ENCODE assay signal across 22 mouse cellular contexts in genomic region chr15:31476678-31477077, GRCm38 (mm10). TPM values are rescaled to one million over a fixed set of nuclear protein-coding genes. Genes with fewer than 3 reads are reported as not detected.
DNase-seq lines count a peak whose midpoint lies in the region; ATAC-seq and TF ChIP-seq lines count a peak whose summit lies in the region.
"Had no signal": no experiment of that assay in that cellular context is flagged by ENCODE, and none has a peak within 500 bp of the region (broad histone marks: within the 10 kb centered on the region; RNA-seq: fewer than 3 reads in every experiment).

No protein-coding gene starts in this region.

- TF ChIP-seq EP300 in heart, postnatal 0 days (IDR thresholded peaks at IDR 0.05; ENCODE audit: low read depth): no peak

- no peak for TF ChIP-seq CTCF in heart, postnatal 0 days (IDR thresholded peaks at IDR 0.05; ENCODE audit: low read depth)

- H3K9ac ChIP-seq in heart, embryonic 14.5 days (ENCODE audit: low read length): no peak overlapping the region
- no peak overlapping the region for H3K9ac ChIP-seq in heart, embryonic 16.5 days (ENCODE audit: low read length)
- H3K9ac ChIP-seq in heart, postnatal 0 days (replicated peaks; ENCODE audit: low read depth, low read length): no peak overlapping the region
- H3K9ac ChIP-seq: embryonic facial prominence, embryonic 13.5 days; forebrain, embryonic 12.5 days; hindbrain, embryonic 13.5 days had no signal

- no peaks in the 10 kb centered on the region for H3K27me3 ChIP-seq in heart, embryonic 14.5 days (ENCODE audit: control insufficient read depth, insufficient read depth, low read length)
- H3K27me3 ChIP-seq in heart, embryonic 16.5 days (ENCODE audit: control insufficient read depth, insufficient read depth, low read length): no peaks in the 10 kb centered on the region
- H3K27me3 ChIP-seq in heart, postnatal 0 days (ENCODE audit: control insufficient read depth, insufficient read depth, low read length): no peaks in the 10 kb centered on the region
- H3K27me3 ChIP-seq: embryonic facial prominence, embryonic 13.5 days; forebrain, embryonic 12.5 days; hindbrain, embryonic 13.5 days had no signal

- no peak overlapping the region for H3K4me2 ChIP-seq in heart, embryonic 14.5 days (ENCODE audit: low read length)
- no peak overlapping the region for H3K4me2 ChIP-seq in heart, embryonic 16.5 days (ENCODE audit: low read depth, low read length)
- no peak overlapping the region for H3K4me2 ChIP-seq in heart, postnatal 0 days (ENCODE audit: low read depth, low read length)
- H3K4me2 ChIP-seq: embryonic facial prominence, embryonic 13.5 days; forebrain, embryonic 12.5 days; hindbrain, embryonic 13.5 days had no signal

- H3K27ac ChIP-seq in heart, embryonic 14.5 days (replicated peaks in 1 of 2; ENCODE audit: control insufficient read depth in 1 of 2, insufficient read depth in 1 of 2, low read depth in 2 of 2, low read length in 2 of 2): peak overlapping the region; percentile 39 to 72; a peak in 3 of 4 replicates
- peak overlapping the region; percentile 86 for H3K27ac ChIP-seq in heart, embryonic 16.5 days (ENCODE audit: low read length)
- peak overlapping the region; percentile 70 for H3K27ac ChIP-seq in heart, postnatal 0 days (ENCODE audit: low read depth)
- H3K27ac ChIP-seq: embryonic facial prominence, embryonic 13.5 days; forebrain, embryonic 12.5 days; hindbrain, embryonic 13.5 days; hindbrain, postnatal 0 days had no signal

- peaks cover 0 to 6% of the 10 kb centered on the region in 2 experiments; a peak in 1 of 4 replicates for H3K4me1 ChIP-seq in heart, embryonic 14.5 days (ENCODE audit: control insufficient read depth in 2 of 2, insufficient read depth in 2 of 2, low read length in 2 of 2)
- peaks cover 7% of the 10 kb centered on the region; the same call in 1 of the 2 replicates for H3K4me1 ChIP-seq in heart, embryonic 16.5 days (ENCODE audit: control insufficient read depth, insufficient read depth, low read length)
- H3K4me1 ChIP-seq in heart, postnatal 0 days (ENCODE audit: control insufficient read depth, insufficient read depth): 0 out of 2 replicates have a peak, but pooled peaks cover 3% of the 10 kb centered on the region
- H3K4me1 ChIP-seq: embryonic facial prominence, embryonic 13.5 days; forebrain, embryonic 12.5 days; hindbrain, embryonic 13.5 days had no signal

- DNase-seq in heart, adult 8-10 months (ENCODE audit: low spot score): peak; percentile 19
- no peak for DNase-seq in heart, postnatal 14 days
- no peak for DNase-seq in heart, postnatal 4 days
- peak; percentile 66 for DNase-seq in heart, postnatal 0 days (ENCODE audit: low spot score)
- no peak for DNase-seq in kidney, postnatal 36 days
- DNase-seq: adrenal gland, adult 2 months; adrenal gland, postnatal 25 days; cerebellum, adult 18-20 months; cerebellum, adult 9-11 months; cerebellum, postnatal 36 days; kidney, adult 11 months; kidney, adult 9 months had no signal

- no peak overlapping the region for H3K4me3 ChIP-seq in heart, embryonic 14.5 days (ENCODE audit: control insufficient read depth in 1 of 2, insufficient read depth in 1 of 2, low read depth in 1 of 2, low read length in 2 of 2)
- no peak overlapping the region for H3K4me3 ChIP-seq in heart, embryonic 16.5 days (ENCODE audit: low read length)
- no peak overlapping the region for H3K4me3 ChIP-seq in heart, postnatal 0 days (ENCODE audit: low read depth, low read length)
- H3K4me3 ChIP-seq: embryonic facial prominence, embryonic 13.5 days; forebrain, embryonic 12.5 days; hindbrain, embryonic 13.5 days had no signal

- no peaks in the 10 kb centered on the region for H3K9me3 ChIP-seq in heart, embryonic 14.5 days (ENCODE audit: control insufficient read depth, low read length)
- no peaks in the 10 kb centered on the region for H3K9me3 ChIP-seq in heart, embryonic 16.5 days (replicated peaks; ENCODE audit: control insufficient read depth, low read length)
- no peaks in the 10 kb centered on the region for H3K9me3 ChIP-seq in heart, postnatal 0 days (replicated peaks; ENCODE audit: control insufficient read depth, low read length)
- H3K9me3 ChIP-seq: embryonic facial prominence, embryonic 13.5 days; forebrain, embryonic 12.5 days; hindbrain, embryonic 13.5 days had no signal

- H3K36me3 ChIP-seq in heart, embryonic 14.5 days (ENCODE audit: control insufficient read depth, insufficient read depth, low read length): peaks cover 74% of the 10 kb centered on the region
- peaks cover 35% of the 10 kb centered on the region for H3K36me3 ChIP-seq in heart, embryonic 16.5 days (ENCODE audit: control insufficient read depth, insufficient read depth)
- peaks cover 58% of the 10 kb centered on the region for H3K36me3 ChIP-seq in heart, postnatal 0 days (replicated peaks; ENCODE audit: control insufficient read depth, insufficient read depth, low read length)

- intact Hi-C loops in heart, postnatal 14 days (cut with DNase I): no loop called here

- WGBS in heart, embryonic 14.5 days: 61% methylated on average over 1 of the region's 1 CpGs
- 57% methylated on average over 1 of the region's 1 CpGs for WGBS in heart, embryonic 16.5 days
- 46% methylated on average over 1 of the region's 1 CpGs for WGBS in heart, postnatal 0 days

- ATAC-seq in heart, embryonic 14.5 days (ENCODE audit: insufficient number of reproducible peaks, insufficient read depth, low FRiP score, low read depth): no peak
- peak; percentile 76; the same call in 1 of the 2 replicates for ATAC-seq in heart, embryonic 16.5 days (replicated peaks; ENCODE audit: extremely low read depth, insufficient read depth, low FRiP score)
- peak; percentile 83 for ATAC-seq in heart, postnatal 0 days (ENCODE audit: insufficient read depth, low read depth)
- ATAC-seq: forebrain, embryonic 16.5 days; hindbrain, postnatal 0 days had no signal

RNA-seq across cellular contexts. Expression of gene Ropn1l, which starts 23.1 kb away (rescaled TPM):
- total RNA-seq in heart, adult 8-10 months (2022): under 1 TPM in 2 of 4 experiments, not detected in 2; 0.28 to 0.57 TPM
- under 1 TPM in 1 of 2 experiments, not detected in 1; 0.29 TPM for total RNA-seq in heart, postnatal 14 days (2021)
- 2.1 and 2.6 TPM in 2 replicates for polyA plus RNA-seq in heart, embryonic 14.5 days (2014; fragmentation: Nextera tagmentation; extraction: Ambion mirVana)
- total RNA-seq in heart, postnatal 4 days (2021): under 1 TPM; 0.38 TPM
- polyA plus RNA-seq in heart, embryonic 16.5 days (2015; fragmentation: Nextera tagmentation; extraction: Ambion mirVana): 1.7 and 2.4 TPM in 2 replicates
- total RNA-seq in heart, postnatal 0 days (2014; rRNA removed; ENCODE audit: low replicate concordance): 3.5 TPM in 1 of 2 replicates, not detected in the other
- polyA plus RNA-seq in heart, postnatal 0 days (2015; fragmentation: Nextera tagmentation; extraction: Ambion mirVana): 2.4 and 2.5 TPM in 2 replicates
- total RNA-seq: ES-E14; gastrocnemius, adult 8-10 months; hematopoietic stem cell, adult 5-6 weeks had no signal

RNA-seq across cellular contexts. Expression of gene March6, which starts 54.2 kb away (rescaled TPM):
- 100 to 1,000 TPM; 112 to 123 (median 116) TPM for total RNA-seq in heart, adult 8-10 months (2022)
- 100 to 1,000 TPM; 106 to 108 TPM for total RNA-seq in heart, postnatal 14 days (2021)
- polyA plus RNA-seq in heart, embryonic 14.5 days (2014; fragmentation: Nextera tagmentation; extraction: Ambion mirVana): 37.6 and 40.7 TPM in 2 replicates
- 10 to 100 TPM; 92.5 to 97.5 TPM for total RNA-seq in heart, postnatal 4 days (2021)
- polyA plus RNA-seq in heart, embryonic 16.5 days (2015; fragmentation: Nextera tagmentation; extraction: Ambion mirVana): 29.0 and 31.3 TPM in 2 replicates
- 64.2 and 69.1 TPM in 2 replicates for total RNA-seq in heart, postnatal 0 days (2014; rRNA removed; ENCODE audit: low replicate concordance)
- polyA plus RNA-seq in heart, postnatal 0 days (2015; fragmentation: Nextera tagmentation; extraction: Ambion mirVana): 23.2 and 26.8 TPM in 2 replicates

Comparison
In these comparisons a context has a peak if more than half of its experiments do, and no peak if none do; other contexts are left out.
1. DNase-seq: peak in heart, adult 8-10 months (single experiment) and heart, postnatal 0 days (single experiment); none in heart, postnatal 14 days (0 of 2), heart, postnatal 4 days (single experiment) and kidney, postnatal 36 days (0 of 2).
2. Peak in every context shown above with its lines, with median percentiles within 50 percentile points of each other: H3K27ac ChIP-seq.